In genomic region chr11:92405818-92406217, GRCm38 (mm10) we compare ENCODE assay signal across 10 mouse cellular contexts.
DNase-seq lines count a peak whose midpoint lies in the region; ATAC-seq and TF ChIP-seq lines count a peak whose summit lies in the region.
"Had no signal": no experiment of that assay in that cellular context is flagged by ENCODE, and none has a peak within 500 bp of the region (broad histone marks: within the 10 kb centered on the region; RNA-seq: fewer than 3 reads in every experiment).

No protein-coding gene starts in this region.

- DNase-seq in hindbrain, embryonic 11.5 days (ENCODE audit: low spot score), result peak; percentile 58
- DNase-seq in right cerebral cortex, adult 18-20 months, result peak; percentile 2
- DNase-seq in right cerebral cortex, postnatal 36 days (ENCODE audit: low spot score in 2 of 2), result no peak
- no peak for DNase-seq in liver, postnatal 0 days
- DNase-seq in thymus, postnatal 25 days, result no peak
- DNase-seq in thymus, adult 2 months, result no peak

- no peak overlapping the region for H3K4me3 ChIP-seq in hindbrain, embryonic 11.5 days (ENCODE audit: low read depth, low read length)
- no peak overlapping the region for H3K4me3 ChIP-seq in hindbrain, embryonic 16.5 days (ENCODE audit: low read length)
- no peak overlapping the region for H3K4me3 ChIP-seq in cortical plate, adult 2 months (ENCODE audit: insufficient read depth, low read length)
- no peak overlapping the region for H3K4me3 ChIP-seq in liver, postnatal 0 days (ENCODE audit: low read depth, low read length)
- no peak overlapping the region for H3K4me3 ChIP-seq in thymus, adult 2 months (ENCODE audit: control insufficient read depth, insufficient read depth, low read length)
- H3K4me3 ChIP-seq: hindbrain, embryonic 15.5 days; neural tube, embryonic 12.5 days had no signal

- H3K27ac ChIP-seq in hindbrain, embryonic 11.5 days (ENCODE audit: low read depth, low read length), result no peak overlapping the region
- H3K27ac ChIP-seq in hindbrain, embryonic 16.5 days (ENCODE audit: low read depth, low read length), result no peak overlapping the region
- no peak overlapping the region for H3K27ac ChIP-seq in cortical plate, adult 2 months (ENCODE audit: insufficient read depth, low read length)
- no peak overlapping the region for H3K27ac ChIP-seq in liver, postnatal 0 days (ENCODE audit: low read depth)
- H3K27ac ChIP-seq in thymus, adult 2 months (ENCODE audit: control insufficient read depth, insufficient read depth, low read length), result no peak overlapping the region
- H3K27ac ChIP-seq: hindbrain, embryonic 15.5 days; neural tube, embryonic 12.5 days had no signal

- TF ChIP-seq POLR2A in cortical plate, adult 2 months (IDR thresholded peaks at IDR 0.05; ENCODE audit: extremely low read depth, insufficient read depth, low read length), result no peak
- TF ChIP-seq POLR2A in thymus, adult 2 months (IDR thresholded peaks at IDR 0.05; ENCODE audit: control insufficient read depth, extremely low read depth, insufficient read depth, low read length, poor library complexity), result no peak

- no peaks in the 10 kb centered on the region for H3K9me3 ChIP-seq in hindbrain, embryonic 11.5 days (ENCODE audit: control insufficient read depth, low read length)
- no peaks in the 10 kb centered on the region for H3K9me3 ChIP-seq in hindbrain, embryonic 16.5 days (ENCODE audit: control insufficient read depth, low read length)
- no peaks in the 10 kb centered on the region for H3K9me3 ChIP-seq in liver, postnatal 0 days (ENCODE audit: low read length)
- H3K9me3 ChIP-seq: hindbrain, embryonic 15.5 days; neural tube, embryonic 12.5 days had no signal

- no peak overlapping the region for H3K9ac ChIP-seq in hindbrain, embryonic 11.5 days (ENCODE audit: low read depth, low read length)
- H3K9ac ChIP-seq in hindbrain, embryonic 16.5 days (ENCODE audit: low read depth, low read length), result no peak overlapping the region
- H3K9ac ChIP-seq in liver, postnatal 0 days (replicated peaks), result no peak overlapping the region
- H3K9ac ChIP-seq: hindbrain, embryonic 15.5 days; neural tube, embryonic 12.5 days had no signal

- no peaks in the 10 kb centered on the region for H3K4me1 ChIP-seq in hindbrain, embryonic 11.5 days (replicated peaks; ENCODE audit: control insufficient read depth, insufficient read depth, low read length)
- H3K4me1 ChIP-seq in hindbrain, embryonic 16.5 days (ENCODE audit: control insufficient read depth, insufficient read depth, low read depth, low read length), result no peaks in the 10 kb centered on the region
- H3K4me1 ChIP-seq in cortical plate, adult 2 months (ENCODE audit: control insufficient read depth, insufficient read depth, low read length), result no peaks in the 10 kb centered on the region
- H3K4me1 ChIP-seq in liver, postnatal 0 days (ENCODE audit: insufficient read depth), result no peaks in the 10 kb centered on the region
- H3K4me1 ChIP-seq in thymus, adult 2 months (replicated peaks; ENCODE audit: control insufficient read depth, insufficient read depth, low read length), result no peaks in the 10 kb centered on the region
- H3K4me1 ChIP-seq: hindbrain, embryonic 15.5 days; neural tube, embryonic 12.5 days had no signal

- WGBS in hindbrain, embryonic 11.5 days, result 17% methylated on average over 3 of the region's 4 CpGs
- WGBS in hindbrain, embryonic 16.5 days, result 22% methylated on average over 4 of the region's 4 CpGs
- 19% methylated on average over 3 of the region's 4 CpGs for WGBS in liver, postnatal 0 days (ENCODE audit: insufficient replicate concordance)
- 17% methylated on average over 4 of the region's 4 CpGs for WGBS in thymus, adult 2 months

- peak; percentile 62 for TF ChIP-seq CTCF in cortical plate, adult 2 months (IDR thresholded peaks at IDR 0.05; ENCODE audit: extremely low read depth, insufficient read depth, low read length)
- TF ChIP-seq CTCF in liver, postnatal 0 days (IDR thresholded peaks at IDR 0.05; ENCODE audit: low read depth), result peak; percentile 35; the same call in 1 of the 2 replicates
- TF ChIP-seq CTCF in thymus, adult 2 months (IDR thresholded peaks at IDR 0.05; ENCODE audit: borderline replicate concordance, control insufficient read depth, extremely low read depth, insufficient read depth, low read length, poor library complexity), result no peak

- H3K36me3 ChIP-seq in hindbrain, embryonic 11.5 days (ENCODE audit: control insufficient read depth, insufficient read depth, low read length), result no peaks in the 10 kb centered on the region
- H3K36me3 ChIP-seq in hindbrain, embryonic 16.5 days (ENCODE audit: control insufficient read depth, insufficient read depth, low read length), result no peaks in the 10 kb centered on the region
- H3K36me3 ChIP-seq in liver, postnatal 0 days (replicated peaks; ENCODE audit: insufficient read depth, low read length), result no peaks in the 10 kb centered on the region
- no peaks in the 10 kb centered on the region for H3K36me3 ChIP-seq in thymus, adult 2 months (ENCODE audit: control insufficient read depth, insufficient read depth, low read length)
- H3K36me3 ChIP-seq: hindbrain, embryonic 15.5 days; neural tube, embryonic 12.5 days had no signal

- H3K27me3 ChIP-seq in hindbrain, embryonic 11.5 days (ENCODE audit: control insufficient read depth, insufficient read depth, low read length), result no peaks in the 10 kb centered on the region
- H3K27me3 ChIP-seq in hindbrain, embryonic 16.5 days (replicated peaks; ENCODE audit: control insufficient read depth, insufficient read depth, low read length), result no peaks in the 10 kb centered on the region
- no peaks in the 10 kb centered on the region for H3K27me3 ChIP-seq in liver, postnatal 0 days (ENCODE audit: insufficient read depth, low read length)
- H3K27me3 ChIP-seq in thymus, adult 2 months (ENCODE audit: control insufficient read depth, insufficient read depth, low read length), result no peaks in the 10 kb centered on the region
- H3K27me3 ChIP-seq: hindbrain, embryonic 15.5 days; neural tube, embryonic 12.5 days had no signal

- ATAC-seq in hindbrain, embryonic 11.5 days (ENCODE audit: low FRiP score), result no peak
- ATAC-seq in hindbrain, embryonic 16.5 days, result no peak
- ATAC-seq in liver, postnatal 0 days, result no peak

- no peak overlapping the region for H3K4me2 ChIP-seq in hindbrain, embryonic 11.5 days (replicated peaks; ENCODE audit: low read depth, low read length)
- no peak overlapping the region for H3K4me2 ChIP-seq in hindbrain, embryonic 16.5 days (ENCODE audit: low read length)
- no peak overlapping the region for H3K4me2 ChIP-seq in liver, postnatal 0 days (ENCODE audit: low read depth, low read length)
- H3K4me2 ChIP-seq: hindbrain, embryonic 15.5 days; neural tube, embryonic 12.5 days had no signal

- no peak for TF ChIP-seq EP300 in liver, postnatal 0 days (IDR thresholded peaks at IDR 0.05; ENCODE audit: low read depth)

Comparison
In these comparisons a context has a peak if more than half of its experiments do, and no peak if none do; other contexts are left out.
1. DNase-seq: peak in hindbrain, embryonic 11.5 days (single experiment) and right cerebral cortex, adult 18-20 months (single experiment); none in right cerebral cortex, postnatal 36 days (0 of 2), liver, postnatal 0 days (single experiment), thymus, postnatal 25 days (single experiment) and thymus, adult 2 months (single experiment).